Mouse (Mus musculus) C2C12 (cell line): ENCODE measurements around the gene Cdk19. TPM values are rescaled to one million over a fixed set of nuclear protein-coding genes. Genes with fewer than 3 reads are reported as not detected.

ENCODE experiments used
- H3K27me3 ChIP-seq: one replicate; pipeline ENCODE4 v1.6.1; 2011; ENCODE audit not compliant: control insufficient read depth, insufficient read depth, insufficient read length
- H3K36me3 ChIP-seq: one replicate; pipeline ENCODE4 v1.6.1; 2011; ENCODE audit not compliant: control insufficient read depth, insufficient read depth
- H3K4me3 ChIP-seq: one replicate; pipeline ENCODE4 v1.5.1; 2011; ENCODE audit warnings: mild to moderate bottlenecking, control low read depth; ENCODE audit not compliant: poor library complexity, insufficient read depth, severe bottlenecking
- H3K79me2 ChIP-seq: one replicate; pipeline ENCODE4 v1.6.1; 2011; ENCODE audit not compliant: control insufficient read depth, insufficient read depth
- H3K79me3 ChIP-seq: one replicate; pipeline ENCODE4 v1.6.1; 2011; ENCODE audit warnings: low read depth, control low read depth
- H3ac ChIP-seq: one replicate; pipeline ENCODE3; 2011; ENCODE audit warnings: low read depth; ENCODE audit not compliant: control insufficient read depth, insufficient read length
- CEBPB ChIP-seq: IDR thresholded peaks from one replicate; pipeline ENCODE4 v1.6.1; 2011; ENCODE audit warnings: low read depth, mild to moderate bottlenecking, control low read depth, moderate library complexity
- CTCF ChIP-seq: IDR thresholded peaks from one replicate; pipeline ENCODE4 v1.5.1; 2011; ENCODE audit not compliant: control insufficient read depth, insufficient read depth, insufficient read length
- FOSL1 ChIP-seq: IDR thresholded peaks from one replicate; pipeline ENCODE4 v1.8.0; 2011; ENCODE audit warnings: mild to moderate bottlenecking, low read length; ENCODE audit not compliant: poor library complexity, insufficient read depth, severe bottlenecking
- MAX ChIP-seq: IDR thresholded peaks from one replicate; pipeline ENCODE4 v1.6.1; 2011; ENCODE audit warnings: mild to moderate bottlenecking, control low read depth
- MYOD1 ChIP-seq: IDR thresholded peaks from one replicate; pipeline ENCODE4 v1.6.1; 2011; ENCODE audit warnings: low read depth; ENCODE audit not compliant: control insufficient read depth, insufficient read length
- MYOG ChIP-seq: IDR thresholded peaks from one replicate; pipeline ENCODE4 v1.6.1; 2011; ENCODE audit not compliant: control insufficient read depth, insufficient read length; ENCODE audit errors: extremely low read depth
- USF1 ChIP-seq: IDR thresholded peaks from one replicate; pipeline ENCODE4 v1.6.1; 2011; ENCODE audit warnings: low read depth, mild to moderate bottlenecking, control low read depth, moderate library complexity
- polyA plus RNA-seq: library from polyadenylated mRNA; unstranded; fragments of >200 nt; fragmentation: generic; extraction: Trizol; gene quantifications from one replicate; pipeline ENCODE4 v1.2.1, GENCODE M21; 2012; ENCODE audit warnings: missing spikeins

Gene Cdk19
- polyA plus RNA-seq, 1 experiment = 3.9 TPM

- Histone ChIP-seq H3ac (no peak overlapping the region), H3K79me2 (peaks cover 51% of the 10 kb centered on the region), H3K27me3 (no peaks in the 10 kb centered on the region), H3K36me3 (no peaks in the 10 kb centered on the region), H3K79me3 (peaks cover 10% of the 10 kb centered on the region), H3K4me3 (no peak overlapping the region)
- TF ChIP-seq MYOG = no peak
- TF ChIP-seq USF1 = no peak
- no peak for TF ChIP-seq CTCF
- TF ChIP-seq MAX = no peak
- no peak for TF ChIP-seq CEBPB
- no peak for TF ChIP-seq MYOD1
- TF ChIP-seq FOSL1 = no peak
Measured at GRCm38 (mm10) chr10:40354556-40354955, 15.2 kb downstream of the Cdk19 start.

- no peak overlapping the region for H3K4me3 ChIP-seq
- H3K27me3 ChIP-seq = no peaks in the 10 kb centered on the region
- H3K79me2 ChIP-seq = peaks cover 23% of the 10 kb centered on the region
- H3ac ChIP-seq = no peak overlapping the region
- H3K36me3 ChIP-seq = no peaks in the 10 kb centered on the region
- H3K79me3 ChIP-seq = peaks cover 7% of the 10 kb centered on the region
- TF ChIP-seq FOSL1 = no peak
- no peak for TF ChIP-seq USF1
- no peak for TF ChIP-seq CEBPB
- no peak for TF ChIP-seq MYOG
- no peak for TF ChIP-seq MYOD1
- TF ChIP-seq MAX = no peak
- TF ChIP-seq CTCF = no peak
Measured at GRCm38 (mm10) chr10:40358166-40358565, 18.8 kb downstream of the Cdk19 start.

GRCm38 (mm10) chr10:40359131-40359530 is 19.8 kb downstream of the Cdk19 start:
- no peak overlapping the region for H3K4me3 ChIP-seq
- H3K79me3 ChIP-seq = peaks cover 3% of the 10 kb centered on the region
- no peak for TF ChIP-seq CTCF
- no peak for TF ChIP-seq MYOD1
- TF ChIP-seq CEBPB = no peak
- no peak for TF ChIP-seq FOSL1
- no peaks in the 10 kb centered on the region for H3K27me3 ChIP-seq
- H3ac ChIP-seq = no peak overlapping the region
- H3K79me2 ChIP-seq = peaks cover 13% of the 10 kb centered on the region
- no peaks in the 10 kb centered on the region for H3K36me3 ChIP-seq

GRCm38 (mm10) chr10:40363004-40363403 is 23.6 kb downstream of the Cdk19 start:
- Histone ChIP-seq H3K79me3 (no peaks in the 10 kb centered on the region), H3K4me3 (no peak overlapping the region), H3K79me2 (no peaks in the 10 kb centered on the region), H3ac (no peak overlapping the region), H3K36me3 (no peaks in the 10 kb centered on the region), H3K27me3 (no peaks in the 10 kb centered on the region)
- no peak for TF ChIP-seq FOSL1
- TF ChIP-seq CEBPB = no peak
- no peak for TF ChIP-seq MAX
- no peak for TF ChIP-seq CTCF
- no peak for TF ChIP-seq MYOD1
- TF ChIP-seq MYOG = no peak
- no peak for TF ChIP-seq USF1

- Histone ChIP-seq H3K79me2 (peaks cover 14% of the 10 kb centered on the region), H3ac (no peak overlapping the region)
Measured at GRCm38 (mm10) chr10:40364642-40365361, 25.4 kb downstream of the Cdk19 start.

GRCm38 (mm10) chr10:40365991-40366390 is 26.6 kb downstream of the Cdk19 start:
- Histone ChIP-seq H3K27me3 (no peaks in the 10 kb centered on the region), H3K36me3 (no peaks in the 10 kb centered on the region), H3K4me3 (no peak overlapping the region), H3K79me3 (no peaks in the 10 kb centered on the region), H3ac (no peak overlapping the region), H3K79me2 (peaks cover 21% of the 10 kb centered on the region)
- TF ChIP-seq USF1 = no peak
- no peak for TF ChIP-seq FOSL1
- no peak for TF ChIP-seq MYOD1
- TF ChIP-seq CTCF = no peak
- TF ChIP-seq MYOG = no peak
- TF ChIP-seq MAX = no peak
- TF ChIP-seq CEBPB = no peak

More at GRCm38 (mm10) chr10:40364642-40365361, 25.4 kb downstream of the Cdk19 start:
- Histone ChIP-seq H3K4me3 (no peak overlapping the region), H3K27me3 (no peaks in the 10 kb centered on the region), H3K79me3 (no peaks in the 10 kb centered on the region), H3K36me3 (no peaks in the 10 kb centered on the region)
- no peak for TF ChIP-seq MAX
- TF ChIP-seq FOSL1 = no peak
- no peak for TF ChIP-seq MYOD1
- TF ChIP-seq USF1 = no peak
- no peak for TF ChIP-seq CEBPB
- TF ChIP-seq CTCF = no peak
